Mouse (Mus musculus): ENCODE data around the gene Hoxb3.

Gene Hoxb3

DNA sequence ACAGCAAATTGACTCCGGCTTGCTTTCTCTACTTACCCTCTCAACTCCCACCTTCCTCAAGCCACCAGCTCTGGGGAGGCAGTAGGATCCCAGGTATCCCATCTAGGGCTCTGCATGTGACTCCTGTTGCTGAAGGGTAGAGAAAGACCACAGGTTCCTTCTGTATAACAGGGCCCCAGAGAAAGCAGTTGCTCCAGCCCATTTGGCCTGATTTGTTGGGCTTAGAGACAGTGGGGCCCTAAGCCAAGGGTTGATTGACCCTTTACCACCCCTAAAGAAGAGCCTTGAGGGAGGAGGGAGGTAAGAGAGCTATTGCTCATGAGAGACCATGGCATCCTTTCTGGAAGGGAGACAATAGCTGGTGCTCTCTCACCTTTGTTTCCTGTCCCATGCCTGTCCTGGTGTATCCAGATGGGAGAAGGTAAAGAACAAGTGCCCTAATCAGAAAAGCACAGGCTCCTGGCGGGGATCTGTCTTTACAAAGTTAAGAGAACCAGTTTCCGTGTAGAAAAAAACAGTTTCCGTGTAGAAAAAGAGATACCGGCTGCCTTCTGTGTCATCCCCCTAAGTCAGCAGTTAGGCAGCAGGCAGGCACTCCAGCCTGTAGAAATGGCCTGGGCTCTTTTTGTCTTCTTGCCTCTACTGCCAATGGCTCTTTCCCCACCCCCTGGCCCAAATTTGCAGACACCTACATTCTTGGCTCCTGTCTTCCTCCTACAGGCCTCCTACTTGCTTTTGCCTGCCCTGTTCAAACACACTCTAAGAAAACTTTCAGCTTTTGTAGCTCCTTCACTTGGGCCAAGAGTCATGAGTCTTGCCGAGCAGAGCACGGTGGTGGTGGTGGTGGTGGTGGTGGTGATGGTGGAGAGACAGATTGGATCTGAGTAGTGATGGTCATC, 16.1 kb downstream of the Hoxb3 start:
- DNase-seq (ENCODE audit: low read depth): no peak

DNA sequence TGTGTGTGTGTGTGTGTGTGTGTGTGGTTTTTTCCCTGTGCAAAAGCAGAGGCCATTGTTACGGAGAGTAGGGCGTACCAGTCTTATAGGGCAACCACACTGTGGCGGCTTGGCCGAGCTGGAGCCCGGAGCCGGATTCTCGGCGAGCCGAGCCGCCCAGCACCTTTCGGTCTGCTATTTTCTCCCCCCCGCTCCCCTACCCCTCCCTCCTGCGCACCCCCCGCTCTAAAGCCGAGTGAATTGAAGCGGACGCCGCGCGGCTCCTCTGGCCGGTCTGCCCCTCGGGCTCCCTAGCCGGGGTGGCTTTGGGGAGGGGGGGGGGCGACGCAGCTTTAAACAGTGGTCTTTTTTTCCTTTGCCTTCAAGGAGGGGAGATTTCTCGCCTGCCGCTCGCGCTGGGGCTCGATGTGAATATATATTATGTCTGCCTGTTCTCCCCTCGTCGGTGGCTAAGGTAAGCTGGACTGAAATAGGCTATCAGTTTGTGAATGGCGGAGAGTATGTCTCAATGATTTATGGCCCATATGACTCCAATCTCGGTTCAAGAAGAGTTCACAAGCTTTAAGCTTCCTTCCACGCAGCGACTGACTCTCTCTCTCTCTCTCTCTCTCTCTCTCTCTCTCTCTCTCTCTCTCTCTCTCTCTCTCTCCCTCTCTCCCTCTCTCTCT, 17.7 kb downstream of the Hoxb3 start:
- no peak for DNase-seq (ENCODE audit: low read depth)

DNA sequence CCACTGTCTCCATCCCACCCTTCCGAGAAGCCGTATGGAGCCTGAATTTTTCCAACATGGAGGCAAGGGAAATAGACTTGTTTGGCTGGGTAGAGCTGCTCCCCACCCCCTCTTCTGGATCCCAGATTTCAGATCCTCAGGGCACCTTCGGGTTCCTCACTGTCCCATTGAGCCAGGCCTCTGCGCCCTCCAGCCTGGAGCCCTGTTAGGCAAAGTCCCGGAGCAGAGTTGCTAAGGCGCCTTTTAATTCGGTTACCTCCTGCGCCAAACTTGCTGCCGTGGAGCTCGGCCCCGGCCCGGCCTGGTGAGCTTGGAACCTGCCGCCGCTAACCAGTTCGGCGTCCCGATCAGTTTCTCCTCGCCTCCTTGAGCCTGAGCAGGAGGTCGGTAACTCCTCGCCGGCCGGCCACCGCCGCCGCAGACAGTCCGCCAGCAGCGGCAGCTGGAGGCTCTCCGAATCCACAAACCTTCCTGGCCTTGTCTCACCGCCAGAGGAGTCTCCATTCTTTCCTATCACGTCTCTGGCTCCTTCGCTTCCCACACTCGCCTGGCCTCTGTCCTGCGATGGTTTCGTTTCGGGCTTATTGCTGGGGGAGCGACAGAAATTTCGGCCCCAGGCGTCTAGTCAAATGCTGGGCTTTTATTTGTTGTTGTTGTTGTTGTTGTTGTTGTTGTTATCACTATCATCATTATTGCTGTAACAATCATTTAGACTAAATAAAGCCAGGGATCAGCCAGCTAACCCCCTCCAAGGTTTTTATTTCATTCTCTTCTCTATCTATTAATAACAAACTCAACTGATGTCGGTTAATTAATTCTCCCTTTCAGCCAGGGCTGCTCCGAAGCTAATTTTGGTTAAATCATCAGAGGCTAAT, 18.8 kb downstream of the Hoxb3 start:
- no peak for DNase-seq (ENCODE audit: low read depth)

DNA sequence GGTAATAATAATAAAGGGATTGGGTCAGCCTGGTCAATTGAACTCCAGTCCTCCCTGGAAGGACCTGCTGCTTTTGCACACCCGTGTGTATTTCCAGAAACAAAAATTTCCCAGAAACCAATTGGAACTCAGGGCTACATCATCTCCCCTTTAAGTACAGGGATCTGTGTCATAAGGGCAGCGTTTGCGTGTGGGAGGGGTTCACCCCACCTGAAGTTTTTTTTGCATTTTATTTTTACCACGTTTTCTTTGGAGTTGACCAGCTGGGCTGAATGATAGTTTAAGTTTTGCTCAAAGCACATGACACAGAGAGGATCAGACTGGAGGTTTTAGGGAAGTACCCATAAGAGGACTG, 19.4 kb downstream of the Hoxb3 start:
- DNase-seq (ENCODE audit: low read depth): no peak

DNA sequence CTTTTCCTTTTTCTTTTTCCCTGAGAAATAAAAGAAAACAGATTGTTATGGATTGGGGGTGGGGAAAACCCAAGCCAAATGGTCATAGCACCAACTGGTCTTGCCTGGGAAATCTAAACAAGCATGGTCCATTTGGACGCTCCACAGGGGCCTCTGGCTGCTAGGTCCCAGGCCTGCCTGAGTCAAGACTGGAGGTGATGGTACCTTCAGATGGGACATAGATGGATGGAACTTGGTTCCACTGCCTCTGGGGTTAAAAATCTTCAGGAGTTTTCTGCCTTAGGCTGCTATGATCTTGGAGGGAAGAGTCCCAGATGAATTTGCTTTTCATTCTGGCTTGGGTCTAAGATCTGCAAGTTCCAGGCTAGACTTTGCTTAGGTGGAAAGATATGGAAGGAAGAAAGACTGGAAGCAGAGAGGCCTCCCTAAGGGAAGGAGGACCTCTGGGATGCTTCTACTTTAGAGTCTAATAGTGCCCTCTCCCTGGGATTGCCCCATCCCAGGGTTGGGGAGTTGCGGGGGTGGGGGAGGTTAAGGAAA, 20.1 kb downstream of the Hoxb3 start:
- no peak for DNase-seq (ENCODE audit: low read depth)

DNA sequence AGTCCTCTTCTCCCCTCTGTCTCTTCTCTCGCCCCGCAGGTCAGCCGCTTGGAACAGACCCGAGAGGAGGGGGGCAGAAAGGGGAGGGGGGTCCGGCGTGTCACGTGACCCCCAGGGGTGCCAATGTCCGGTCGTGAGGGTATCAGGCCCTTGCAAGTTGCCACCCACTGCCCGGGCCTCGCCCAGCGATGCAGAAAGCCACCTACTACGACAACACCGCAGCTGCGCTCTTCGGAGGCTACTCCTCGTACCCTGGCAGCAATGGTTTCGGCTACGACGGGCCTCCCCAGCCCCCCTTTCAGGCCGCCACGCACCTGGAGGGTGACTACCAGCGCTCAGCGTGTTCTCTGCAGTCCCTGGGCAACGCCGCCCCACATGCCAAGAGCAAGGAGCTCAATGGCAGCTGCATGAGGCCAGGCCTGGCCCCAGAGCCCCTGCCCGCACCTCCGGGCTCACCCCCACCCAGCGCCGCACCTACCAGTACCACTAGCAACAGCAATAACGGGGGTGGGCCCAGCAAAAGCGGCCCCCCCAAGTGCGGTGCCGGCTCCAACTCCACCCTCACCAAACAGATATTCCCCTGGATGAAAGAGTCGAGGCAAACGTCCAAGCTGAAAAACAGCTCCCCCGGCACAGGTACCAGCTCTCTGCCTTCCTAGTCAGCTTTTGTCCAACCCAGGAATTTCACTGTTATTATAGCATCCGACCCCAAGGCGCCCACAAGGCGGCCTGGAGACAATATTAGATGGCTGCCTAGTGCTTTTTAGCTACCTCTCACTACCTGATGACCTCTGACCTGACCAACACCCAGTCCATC, 21.1 kb downstream of the Hoxb3 start:
- DNase-seq (ENCODE audit: low read depth): no peak

DNA sequence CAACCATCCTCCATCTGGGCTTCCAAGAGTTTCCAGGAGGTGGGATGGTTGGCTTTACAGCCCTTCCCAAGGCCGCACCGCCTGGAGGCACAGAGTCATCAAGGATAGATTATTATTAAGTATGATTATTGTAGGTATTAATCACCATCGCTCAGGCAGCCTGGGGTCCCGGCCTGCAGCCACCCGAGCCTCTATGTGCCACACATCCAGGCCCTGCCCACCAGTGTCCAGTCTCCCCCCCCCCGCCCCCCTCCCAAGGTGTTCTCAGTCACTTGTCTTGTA, 21.7 kb downstream of the Hoxb3 start:
- DNase-seq (ENCODE audit: low read depth): no peak

DNA sequence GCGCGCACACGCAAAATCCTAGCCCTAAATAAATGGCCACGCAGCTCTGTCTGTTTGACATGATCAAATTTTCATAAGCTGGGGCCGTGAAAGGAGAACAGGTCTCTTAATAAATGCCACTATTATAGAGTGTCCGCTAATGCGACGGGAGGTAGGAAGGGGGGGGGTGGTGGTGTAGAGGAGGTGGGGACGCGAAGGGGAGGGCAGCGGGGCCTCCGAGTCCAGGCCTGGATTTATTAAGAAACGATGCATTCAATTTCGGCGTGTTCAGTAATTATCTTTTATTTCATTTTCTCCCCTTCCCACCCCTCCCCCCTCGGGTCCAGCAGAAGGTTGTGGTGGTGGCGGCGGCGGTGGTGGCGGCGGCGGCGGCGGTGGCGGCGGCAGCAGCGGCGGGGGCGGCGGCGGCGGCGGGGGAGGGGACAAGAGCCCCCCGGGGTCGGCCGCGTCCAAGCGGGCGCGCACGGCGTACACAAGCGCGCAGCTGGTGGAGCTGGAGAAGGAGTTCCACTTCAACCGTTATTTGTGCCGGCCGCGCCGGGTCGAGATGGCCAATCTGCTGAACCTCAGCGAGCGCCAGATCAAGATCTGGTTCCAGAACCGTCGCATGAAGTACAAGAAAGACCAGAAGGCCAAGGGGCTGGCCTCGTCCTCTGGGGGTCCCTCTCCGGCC, 22.2 kb downstream of the Hoxb3 start:
- no peak for DNase-seq (ENCODE audit: low read depth)

DNA sequence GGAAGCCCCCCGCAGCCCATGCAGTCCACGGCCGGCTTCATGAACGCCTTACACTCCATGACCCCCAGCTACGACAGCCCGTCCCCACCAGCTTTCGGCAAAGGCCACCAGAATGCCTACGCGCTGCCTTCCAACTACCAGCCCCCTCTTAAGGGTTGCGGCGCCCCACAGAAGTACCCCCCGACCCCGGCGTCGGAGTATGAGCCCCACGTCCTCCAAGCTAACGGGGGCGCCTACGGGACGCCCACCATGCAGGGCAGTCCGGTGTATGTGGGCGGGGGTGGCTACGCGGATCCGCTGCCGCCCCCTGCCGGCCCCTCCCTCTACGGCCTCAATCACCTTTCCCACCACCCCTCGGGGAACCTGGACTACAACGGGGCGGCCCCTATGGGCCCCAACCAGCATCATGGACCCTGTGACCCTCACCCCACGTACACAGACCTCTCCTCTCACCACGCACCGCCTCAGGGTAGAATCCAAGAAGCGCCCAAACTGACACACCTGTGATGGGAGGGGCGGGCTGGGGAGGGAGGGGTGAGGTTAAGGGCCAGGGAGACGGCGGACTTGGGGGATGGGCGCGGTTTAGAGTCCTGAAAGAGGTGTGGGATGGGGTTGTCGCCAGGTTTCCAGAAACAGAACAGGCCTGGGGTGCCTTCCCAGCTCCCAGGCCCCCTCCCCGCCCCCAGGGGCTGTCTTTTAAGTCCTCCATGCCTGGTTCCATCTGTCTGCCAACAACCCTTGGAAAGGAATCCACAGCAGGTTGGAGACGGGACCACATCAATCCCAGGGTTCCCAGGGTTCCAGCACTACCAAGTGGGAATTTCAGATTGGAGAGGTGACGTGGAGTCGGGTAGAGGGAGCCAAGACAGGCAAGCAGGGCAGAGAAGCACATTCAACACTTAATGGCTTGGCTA, 23.0 kb downstream of the Hoxb3 start:
- DNase-seq (ENCODE audit: low read depth): no peak

DNA sequence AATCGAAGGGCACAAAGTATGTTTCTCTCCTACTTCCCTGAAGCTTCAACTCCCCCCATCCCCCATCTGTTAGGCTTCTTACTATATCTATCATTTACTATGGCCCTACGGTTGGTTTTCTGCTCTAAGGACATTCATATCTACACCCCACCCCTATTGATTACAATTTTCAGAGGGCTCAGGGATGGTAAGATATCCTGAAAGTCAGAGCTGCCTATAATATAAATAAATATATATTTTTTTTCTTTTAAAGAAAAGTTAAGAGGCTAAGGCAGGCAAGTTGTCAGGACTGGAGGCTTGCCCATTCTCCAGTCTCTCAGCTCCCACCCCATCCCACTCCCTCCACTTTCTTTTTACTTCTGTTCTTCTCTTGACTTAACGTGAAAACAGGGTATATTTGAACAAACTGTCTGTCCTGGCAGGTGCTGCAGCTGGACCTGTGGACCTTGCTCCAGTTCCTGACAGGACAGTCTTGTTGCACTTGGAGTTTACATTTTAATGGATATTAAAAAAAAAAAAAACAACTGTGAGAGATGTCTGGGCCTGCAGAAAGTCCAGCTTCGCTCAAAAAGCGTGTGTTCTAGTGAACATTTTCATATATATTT, 23.9 kb downstream of the Hoxb3 start:
- no peak for DNase-seq (ENCODE audit: low read depth)

DNA sequence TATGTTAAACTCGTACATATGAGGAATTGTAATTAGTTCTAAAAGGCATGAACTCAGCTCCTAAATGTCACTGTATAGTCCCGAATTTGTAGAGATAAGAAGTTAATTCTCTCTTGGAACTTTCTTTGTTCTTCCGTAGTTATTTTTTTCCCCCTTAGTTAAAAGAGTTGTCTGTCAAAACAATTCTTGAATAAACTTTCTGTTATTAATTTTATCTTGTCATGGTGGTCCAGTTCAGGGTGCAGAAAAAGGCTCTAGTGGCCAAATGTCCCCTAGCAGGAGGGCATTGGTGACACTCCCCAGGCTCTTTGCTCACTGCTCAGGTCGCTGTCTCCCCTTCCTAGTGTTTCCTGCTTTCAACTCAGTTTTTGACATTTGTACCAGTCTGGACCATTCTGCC, 24.6 kb downstream of the Hoxb3 start:
- no peak for DNase-seq (ENCODE audit: low read depth)

DNA sequence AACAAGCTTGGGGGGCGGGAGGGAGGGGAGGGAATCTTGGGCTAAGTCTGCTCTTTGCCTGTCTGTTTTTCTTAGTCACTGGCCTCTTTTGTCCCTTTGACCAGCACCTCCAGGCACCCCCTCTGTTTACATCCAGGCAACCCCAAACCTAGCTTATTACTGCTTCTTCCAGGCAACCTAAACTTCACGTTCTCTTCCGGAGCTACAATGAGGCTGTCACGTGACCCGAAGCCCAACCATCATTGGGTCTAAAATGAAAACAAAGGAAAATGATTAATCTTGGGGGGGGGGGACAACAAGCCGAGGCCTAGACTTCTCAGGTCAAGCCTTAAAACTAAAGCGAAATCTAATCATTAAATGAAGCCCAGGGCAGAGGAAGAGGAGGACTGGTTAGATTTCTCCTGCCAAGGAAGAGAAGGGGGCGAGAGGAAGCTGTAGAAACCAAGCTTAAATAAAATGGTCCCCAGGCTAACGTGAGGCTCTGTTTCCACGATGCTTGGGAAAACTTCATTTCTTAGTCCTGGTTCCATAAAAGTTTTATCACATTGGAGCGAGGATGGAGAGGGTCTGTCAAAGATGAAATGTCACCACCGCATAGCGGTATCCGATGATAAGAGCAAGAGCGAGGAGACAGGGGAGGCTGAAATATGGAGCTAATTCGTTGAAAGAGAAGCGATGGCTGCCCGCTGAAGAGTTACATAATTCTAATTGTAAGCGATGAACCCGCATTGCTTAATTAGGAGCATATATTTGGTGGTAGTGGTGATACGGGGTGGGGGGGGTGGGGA, 25.2 kb downstream of the Hoxb3 start:
- DNase-seq (ENCODE audit: low read depth): no peak

DNA sequence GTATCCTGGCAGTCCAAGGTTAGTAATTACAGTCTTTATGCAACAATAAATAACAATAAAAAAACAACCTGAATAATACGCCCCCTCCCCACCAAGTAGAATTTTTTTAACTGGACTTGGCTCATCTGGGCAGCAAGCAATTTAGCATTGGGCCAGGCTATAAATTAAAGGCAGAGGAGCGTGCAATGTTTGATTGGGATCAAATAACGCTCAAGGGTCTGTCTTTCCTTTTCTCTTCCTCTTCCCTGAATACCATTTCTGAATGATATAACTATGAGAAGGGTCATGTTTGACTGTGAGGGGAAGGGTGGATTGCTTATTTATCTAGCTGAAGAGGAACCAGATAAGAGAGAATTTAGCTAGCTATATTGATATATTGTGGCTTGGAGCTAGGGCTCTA, 25.9 kb downstream of the Hoxb3 start:
- DNase-seq (ENCODE audit: low read depth): no peak

DNA sequence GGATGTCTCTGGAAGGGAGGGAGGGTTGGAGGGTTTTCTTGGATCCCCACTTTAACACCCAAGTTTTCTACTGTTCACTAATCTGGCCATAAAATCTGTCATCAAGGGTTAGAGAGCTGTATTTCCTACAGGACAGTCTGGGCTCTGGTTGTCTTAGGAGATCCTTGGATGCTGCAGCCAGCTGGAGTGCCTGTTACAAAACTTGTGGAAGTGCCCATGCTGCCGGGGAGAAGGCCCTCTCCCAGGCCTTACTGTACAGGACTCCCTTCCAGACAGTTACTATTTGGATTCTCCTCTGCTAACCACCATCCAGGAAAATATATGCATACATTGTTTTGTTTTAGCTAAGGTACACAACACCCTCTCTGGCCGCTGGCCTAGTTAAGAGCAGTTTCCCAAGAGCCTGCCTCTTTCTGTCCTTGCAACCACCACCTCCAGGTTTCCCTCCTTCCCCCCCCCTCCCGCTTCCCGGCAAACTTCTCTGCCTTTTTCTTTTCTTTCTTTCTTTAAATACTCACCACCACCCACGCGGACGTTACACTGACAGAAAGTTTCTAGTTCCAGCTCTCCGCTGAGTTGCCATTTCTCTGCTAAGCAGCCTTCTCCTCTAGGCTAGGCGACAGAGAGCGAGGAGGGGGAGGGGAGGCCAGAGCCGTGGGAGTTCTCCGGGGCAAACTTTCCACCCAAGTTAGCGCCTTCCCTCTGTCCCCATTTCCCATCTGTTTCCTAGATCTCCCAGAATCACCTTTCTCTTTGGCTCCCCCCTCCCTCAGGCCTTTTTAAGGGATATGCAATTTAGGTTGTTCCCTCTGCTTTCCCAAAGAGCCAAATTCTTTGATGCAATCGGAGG, 26.6 kb downstream of the Hoxb3 start:
- DNase-seq (ENCODE audit: low read depth): no peak

DNA sequence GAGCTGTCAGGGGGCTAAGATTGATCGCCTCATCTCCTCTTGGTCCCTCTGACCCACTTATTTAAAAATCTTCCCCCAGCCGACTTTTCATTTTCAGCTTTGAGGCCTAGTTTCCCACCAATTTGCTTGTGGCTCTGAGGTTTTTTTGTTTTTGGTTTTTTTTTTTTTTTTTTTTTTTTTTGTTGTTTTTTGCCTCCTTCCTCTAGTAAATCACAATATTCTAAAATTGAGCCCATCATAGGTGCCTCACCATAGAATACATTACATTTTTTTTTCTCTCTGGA, 27.2 kb downstream of the Hoxb3 start, which contains the start of gene Hoxb2:
Gene Hoxb2 (plus strand): TSS at position 185 of the 284 bp plus-strand sequence.
- DNase-seq (ENCODE audit: low read depth): no peak

DNA sequence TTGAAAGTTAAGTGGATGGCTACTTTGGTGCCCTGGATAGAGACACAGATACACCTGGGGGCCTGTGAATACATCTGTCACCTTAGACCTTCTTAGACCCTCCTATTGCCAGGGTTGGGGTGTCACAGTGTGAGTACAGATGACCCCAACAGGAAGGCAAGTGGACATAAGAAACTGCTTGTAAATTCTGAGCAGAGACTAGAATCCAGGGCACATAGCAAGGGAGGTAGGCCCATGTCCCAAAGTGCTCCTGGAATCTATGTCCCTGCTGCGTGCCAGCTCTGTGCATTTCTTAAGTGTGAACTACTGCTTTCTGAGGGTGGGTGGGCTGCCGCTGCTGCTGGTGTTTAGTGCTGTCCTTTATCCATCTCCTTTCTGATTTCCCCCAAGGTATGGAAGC, 27.7 kb downstream of the Hoxb3 start:
- no peak for DNase-seq (ENCODE audit: low read depth)

DNA sequence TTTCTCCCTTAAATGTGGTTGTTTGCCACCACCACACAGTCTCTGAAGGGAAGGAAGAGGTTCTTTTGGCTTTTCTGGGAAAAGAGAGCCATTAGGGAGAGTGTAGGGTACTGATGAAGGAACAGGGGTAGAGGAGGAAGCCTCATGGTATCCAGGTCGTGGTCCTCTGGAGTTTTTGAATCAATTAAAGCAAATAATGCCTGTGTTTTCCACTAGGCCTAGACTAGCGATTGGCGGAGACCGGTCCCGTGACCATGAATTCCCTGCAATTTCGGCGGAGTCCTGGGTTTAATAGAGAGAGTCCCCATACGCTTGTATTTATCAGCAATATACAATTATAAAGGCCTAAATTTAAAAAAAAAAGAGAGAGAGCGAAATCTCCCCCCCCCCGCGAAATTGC, 28.2 kb downstream of the Hoxb3 start:
- no peak for DNase-seq (ENCODE audit: low read depth)

DNA sequence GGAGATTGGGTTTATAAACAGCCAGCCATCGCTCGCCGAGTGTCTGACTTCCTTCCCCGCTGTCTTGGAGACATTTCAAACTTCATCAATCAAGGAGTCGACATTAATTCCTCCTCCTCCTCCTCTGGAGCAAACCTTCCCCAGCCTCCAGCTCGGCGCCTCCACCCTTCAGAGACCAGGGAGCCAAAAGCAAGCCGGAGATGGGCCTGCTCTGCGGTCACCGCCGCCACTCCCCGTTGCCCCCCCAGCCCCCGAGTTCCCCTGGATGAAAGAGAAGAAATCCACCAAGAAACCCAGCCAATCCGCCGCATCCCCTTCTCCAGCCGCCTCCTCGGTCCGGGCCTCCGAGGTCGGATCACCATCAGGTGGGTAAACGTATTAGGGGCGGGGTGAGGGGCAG, 28.7 kb downstream of the Hoxb3 start:
- DNase-seq (ENCODE audit: low read depth): no peak

Data from NIH3T3 (cell line).